Mouse (Mus musculus): ENCODE measurements at regions not wholly inside any gene's neighbourhood (a gene's known extent, or its start where the extent isn't known, plus 50 kb on each side); places are given as distances from the start of the nearest gene placed in this dataset.

- WGBS: 74% methylated on average over 7 of the region's 7 CpGs
- no peaks in the 10 kb centered on the region for H3K27me3 ChIP-seq (ENCODE audit: control insufficient read depth, insufficient read depth, low read length)
- no peaks in the 10 kb centered on the region for H3K9me3 ChIP-seq (replicated peaks; ENCODE audit: control insufficient read depth, low read length)
- H3K4me1 ChIP-seq (ENCODE audit: control insufficient read depth, insufficient read depth): 0 out of 2 replicates have a peak, but pooled peaks cover 6% of the 10 kb centered on the region
- no peak overlapping the region for H3K27ac ChIP-seq (ENCODE audit: low read depth)
- H3K4me3 ChIP-seq (ENCODE audit: low read depth, low read length): no peak overlapping the region
- H3K4me2 ChIP-seq (ENCODE audit: low read depth, low read length): no peak overlapping the region
- no peak for DNase-seq (ENCODE audit: low spot score)
- no peak for ATAC-seq (ENCODE audit: insufficient read depth, low read depth)
- no peaks in the 10 kb centered on the region for H3K36me3 ChIP-seq (replicated peaks; ENCODE audit: control insufficient read depth, insufficient read depth, low read length)
- no peak overlapping the region for H3K9ac ChIP-seq (replicated peaks; ENCODE audit: low read depth, low read length)
- TF ChIP-seq CTCF (IDR thresholded peaks at IDR 0.05; ENCODE audit: low read depth) (no peak), EP300 (IDR thresholded peaks at IDR 0.05; ENCODE audit: low read depth) (no peak)
These were observed 379.3 kb upstream of the Mmadhc start for GRCm38 (mm10) chr2:50675736-50676550.

GRCm38 (mm10) chr2:50674856-50675175 is 378.2 kb upstream of the Mmadhc start:
- Histone ChIP-seq H3K27me3 (ENCODE audit: control insufficient read depth, insufficient read depth, low read length) (no peaks in the 10 kb centered on the region), H3K9me3 (replicated peaks; ENCODE audit: control insufficient read depth, low read length) (no peaks in the 10 kb centered on the region), H3K4me2 (ENCODE audit: low read depth, low read length) (no peak overlapping the region), H3K36me3 (replicated peaks; ENCODE audit: control insufficient read depth, insufficient read depth, low read length) (no peaks in the 10 kb centered on the region), H3K4me1 (ENCODE audit: control insufficient read depth, insufficient read depth) (0 out of 2 replicates have a peak, but pooled peaks cover 6% of the 10 kb centered on the region), H3K9ac (replicated peaks; ENCODE audit: low read depth, low read length) (no peak overlapping the region), H3K27ac (ENCODE audit: low read depth) (no peak overlapping the region), H3K4me3 (ENCODE audit: low read depth, low read length) (no peak overlapping the region)
- TF ChIP-seq EP300 (IDR thresholded peaks at IDR 0.05; ENCODE audit: low read depth) (no peak), CTCF (IDR thresholded peaks at IDR 0.05; ENCODE audit: low read depth) (no peak)
- WGBS: 77% methylated on average over 3 of the region's 3 CpGs
- ATAC-seq (ENCODE audit: insufficient read depth, low read depth): no peak
- no peak for DNase-seq (ENCODE audit: low spot score)

- Histone ChIP-seq H3K36me3 (replicated peaks; ENCODE audit: control insufficient read depth, insufficient read depth, low read length) (no peaks in the 10 kb centered on the region), H3K9me3 (replicated peaks; ENCODE audit: control insufficient read depth, low read length) (no peaks in the 10 kb centered on the region), H3K4me1 (ENCODE audit: control insufficient read depth, insufficient read depth) (0 out of 2 replicates have a peak, but pooled peaks cover 6% of the 10 kb centered on the region), H3K4me2 (ENCODE audit: low read depth, low read length) (no peak overlapping the region), H3K27ac (ENCODE audit: low read depth) (no peak overlapping the region), H3K4me3 (ENCODE audit: low read depth, low read length) (no peak overlapping the region), H3K9ac (replicated peaks; ENCODE audit: low read depth, low read length) (no peak overlapping the region), H3K27me3 (ENCODE audit: control insufficient read depth, insufficient read depth, low read length) (no peaks in the 10 kb centered on the region)
- WGBS: 57% methylated on average over 7 of the region's 7 CpGs
- TF ChIP-seq EP300 (IDR thresholded peaks at IDR 0.05; ENCODE audit: low read depth) (no peak), CTCF (IDR thresholded peaks at IDR 0.05; ENCODE audit: low read depth) (no peak)
- no peak for DNase-seq (ENCODE audit: low spot score)
- ATAC-seq (ENCODE audit: insufficient read depth, low read depth): no peak
These were observed 377.7 kb upstream of the Mmadhc start for GRCm38 (mm10) chr2:50674151-50674855.

GRCm38 (mm10) chr2:50669297-50669696 is 372.7 kb upstream of the Mmadhc start:
- Histone ChIP-seq H3K36me3 (replicated peaks; ENCODE audit: control insufficient read depth, insufficient read depth, low read length) (no peaks in the 10 kb centered on the region), H3K27ac (ENCODE audit: low read depth) (no peak overlapping the region), H3K4me3 (ENCODE audit: low read depth, low read length) (no peak overlapping the region), H3K27me3 (ENCODE audit: control insufficient read depth, insufficient read depth, low read length) (no peaks in the 10 kb centered on the region), H3K4me2 (ENCODE audit: low read depth, low read length) (no peak overlapping the region), H3K9me3 (replicated peaks; ENCODE audit: control insufficient read depth, low read length) (no peaks in the 10 kb centered on the region), H3K4me1 (ENCODE audit: control insufficient read depth, insufficient read depth) (no peaks in the 10 kb centered on the region), H3K9ac (replicated peaks; ENCODE audit: low read depth, low read length) (no peak overlapping the region)
- ATAC-seq (ENCODE audit: insufficient read depth, low read depth) (no peak), DNase-seq (ENCODE audit: low spot score) (no peak)
- TF ChIP-seq CTCF (IDR thresholded peaks at IDR 0.05; ENCODE audit: low read depth) (no peak), EP300 (IDR thresholded peaks at IDR 0.05; ENCODE audit: low read depth) (no peak)

GRCm38 (mm10) chr2:50668789-50669188 is 372.2 kb upstream of the Mmadhc start:
- no peak overlapping the region for H3K9ac ChIP-seq (replicated peaks; ENCODE audit: low read depth, low read length)

More at GRCm38 (mm10) chr2:50668789-50669188, 372.2 kb upstream of the Mmadhc start:
- no peak overlapping the region for H3K27ac ChIP-seq (ENCODE audit: low read depth)
- no peaks in the 10 kb centered on the region for H3K9me3 ChIP-seq (replicated peaks; ENCODE audit: control insufficient read depth, low read length)
- ATAC-seq (ENCODE audit: insufficient read depth, low read depth) (no peak), DNase-seq (ENCODE audit: low spot score) (no peak)
- H3K36me3 ChIP-seq (replicated peaks; ENCODE audit: control insufficient read depth, insufficient read depth, low read length): no peaks in the 10 kb centered on the region
- no peak overlapping the region for H3K4me3 ChIP-seq (ENCODE audit: low read depth, low read length)
- TF ChIP-seq EP300 (IDR thresholded peaks at IDR 0.05; ENCODE audit: low read depth) (no peak), CTCF (IDR thresholded peaks at IDR 0.05; ENCODE audit: low read depth) (no peak)
- H3K4me1 ChIP-seq (ENCODE audit: control insufficient read depth, insufficient read depth): no peaks in the 10 kb centered on the region
- H3K4me2 ChIP-seq (ENCODE audit: low read depth, low read length): no peak overlapping the region
- no peaks in the 10 kb centered on the region for H3K27me3 ChIP-seq (ENCODE audit: control insufficient read depth, insufficient read depth, low read length)
- WGBS: 70% methylated on average over 1 of the region's 1 CpGs
